Comparison of ENCODE assay signal across 9 mouse cellular contexts in genomic region chr7:125972174-125972672, GRCm38 (mm10).
DNase-seq lines count a peak whose midpoint lies in the region; ATAC-seq lines count a peak whose summit lies in the region.
"Had no signal": no experiment of that assay in that cellular context is flagged by ENCODE, and none has a peak within 500 bp of the region (broad histone marks: within the 10 kb centered on the region; RNA-seq: fewer than 3 reads in every experiment).

No protein-coding gene starts in this region.

- no peaks in the 10 kb centered on the region for H3K9me3 ChIP-seq in hindbrain, embryonic 10.5 days
- no peaks in the 10 kb centered on the region for H3K9me3 ChIP-seq in hindbrain, embryonic 14.5 days (ENCODE audit: control insufficient read depth, low read length)
- H3K9me3 ChIP-seq in embryonic facial prominence, embryonic 11.5 days (replicated peaks; ENCODE audit: control insufficient read depth, low read length) = no peaks in the 10 kb centered on the region

- peak overlapping the region; percentile 9; the same call in 1 of the 2 replicates for H3K27ac ChIP-seq in hindbrain, embryonic 10.5 days
- no peak overlapping the region for H3K27ac ChIP-seq in hindbrain, embryonic 14.5 days
- no peak overlapping the region for H3K27ac ChIP-seq in embryonic facial prominence, embryonic 11.5 days (replicated peaks; ENCODE audit: low read depth, low read length)

- 64% methylated on average over 7 of the region's 7 CpGs for WGBS in hindbrain, embryonic 10.5 days
- WGBS in hindbrain, embryonic 14.5 days = 51% methylated on average over 7 of the region's 7 CpGs
- 33% methylated on average over 7 of the region's 7 CpGs for WGBS in embryonic facial prominence, embryonic 11.5 days

- DNase-seq in hindbrain, embryonic 10.5 days (ENCODE audit: low spot score) = no peak
- DNase-seq in hindbrain, embryonic 14.5 days (ENCODE audit: low spot score) = no peak
- peak; percentile 66 for DNase-seq in adrenal gland, postnatal 14 days
- DNase-seq in embryonic facial prominence, embryonic 11.5 days (ENCODE audit: low spot score) = peak; percentile 23
- DNase-seq in heart, postnatal 10 days = peak; percentile 48 to 58
- no peak for DNase-seq in adipocyte (ENCODE audit: low spot score)
- DNase-seq: cerebellum, adult 11-12 months; layer of hippocampus, postnatal 36 days had no signal

- peaks cover 50% of the 10 kb centered on the region for H3K4me1 ChIP-seq in hindbrain, embryonic 10.5 days (replicated peaks)
- H3K4me1 ChIP-seq in hindbrain, embryonic 14.5 days (replicated peaks; ENCODE audit: control insufficient read depth, insufficient read depth, low read length) = 0 out of 2 replicates have a peak, but pooled peaks cover 3% of the 10 kb centered on the region
- H3K4me1 ChIP-seq in embryonic facial prominence, embryonic 11.5 days (ENCODE audit: control insufficient read depth, insufficient read depth, low read length) = no peaks in the 10 kb centered on the region

- intact Hi-C loops in heart, postnatal 10 days (cut with DNase I) = no loop called here

- H3K4me3 ChIP-seq in hindbrain, embryonic 10.5 days = no peak overlapping the region
- no peak overlapping the region for H3K4me3 ChIP-seq in hindbrain, embryonic 14.5 days (replicated peaks; ENCODE audit: low read length)
- no peak overlapping the region for H3K4me3 ChIP-seq in embryonic facial prominence, embryonic 11.5 days (ENCODE audit: low read depth, low read length)

- no peak overlapping the region for H3K9ac ChIP-seq in hindbrain, embryonic 14.5 days
- no peak overlapping the region for H3K9ac ChIP-seq in embryonic facial prominence, embryonic 11.5 days (replicated peaks; ENCODE audit: low read length)

- no peak overlapping the region for H3K4me2 ChIP-seq in hindbrain, embryonic 14.5 days (replicated peaks)
- H3K4me2 ChIP-seq in embryonic facial prominence, embryonic 11.5 days (ENCODE audit: low read depth, low read length) = no peak overlapping the region

- H3K36me3 ChIP-seq in hindbrain, embryonic 10.5 days = no peaks in the 10 kb centered on the region
- no peaks in the 10 kb centered on the region for H3K36me3 ChIP-seq in hindbrain, embryonic 14.5 days (replicated peaks; ENCODE audit: control insufficient read depth, insufficient read depth)
- no peaks in the 10 kb centered on the region for H3K36me3 ChIP-seq in embryonic facial prominence, embryonic 11.5 days (replicated peaks; ENCODE audit: control insufficient read depth, insufficient read depth, low read depth, low read length)

- H3K27me3 ChIP-seq in hindbrain, embryonic 10.5 days (ENCODE audit: insufficient read depth, poor library complexity, severe bottlenecking) = no peaks in the 10 kb centered on the region
- H3K27me3 ChIP-seq in hindbrain, embryonic 14.5 days (ENCODE audit: control insufficient read depth, insufficient read depth, low read length) = no peaks in the 10 kb centered on the region
- H3K27me3 ChIP-seq in embryonic facial prominence, embryonic 11.5 days (ENCODE audit: control insufficient read depth, insufficient read depth, low read length) = no peaks in the 10 kb centered on the region

- ATAC-seq in hindbrain, embryonic 14.5 days (ENCODE audit: low FRiP score) = no peak
- no peak for ATAC-seq in embryonic facial prominence, embryonic 11.5 days (replicated peaks; ENCODE audit: insufficient number of reproducible peaks, low FRiP score, low TSS enrichment, low read depth)
- no peak for ATAC-seq in CD4-positive, CD25-positive, alpha-beta regulatory T cell, adult 4 months

Comparison
In these comparisons a context has a peak if more than half of its experiments do, and no peak if none do; other contexts are left out.
1. DNase-seq: peak in adrenal gland, postnatal 14 days (single experiment), embryonic facial prominence, embryonic 11.5 days (single experiment) and heart, postnatal 10 days (2 of 2); none in hindbrain, embryonic 10.5 days (single experiment), hindbrain, embryonic 14.5 days (single experiment) and adipocyte (single experiment).